Mouse (Mus musculus): ENCODE results near the gene Mpp6.

Gene Mpp6

DNA sequence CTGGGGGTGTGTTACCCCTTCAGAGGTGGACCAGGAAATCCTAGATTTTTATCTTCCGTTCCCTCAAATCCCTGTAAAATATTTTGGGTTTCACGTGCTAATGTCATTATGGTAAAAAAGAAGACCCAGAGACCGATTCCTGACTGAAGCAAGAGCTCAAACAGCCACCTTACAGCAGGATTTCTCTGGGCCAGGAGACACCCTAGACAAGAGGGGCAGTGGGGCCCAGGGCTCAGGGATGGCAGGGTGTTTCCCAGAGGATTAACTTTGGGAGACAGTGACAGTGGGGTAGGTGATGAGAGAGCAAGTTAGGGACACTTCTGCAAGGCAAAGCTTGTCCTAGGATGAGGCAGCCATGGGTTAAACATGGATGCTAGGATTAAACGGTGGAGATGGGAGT lies 113.6 kb downstream of the Mpp6 start:
- in situ Hi-C loops (cut with MboI, MseI): loop anchor here (10.0 kb wide), 1 partner anchor 289 kb away; no protein-coding TSS in a partner anchor

DNA sequence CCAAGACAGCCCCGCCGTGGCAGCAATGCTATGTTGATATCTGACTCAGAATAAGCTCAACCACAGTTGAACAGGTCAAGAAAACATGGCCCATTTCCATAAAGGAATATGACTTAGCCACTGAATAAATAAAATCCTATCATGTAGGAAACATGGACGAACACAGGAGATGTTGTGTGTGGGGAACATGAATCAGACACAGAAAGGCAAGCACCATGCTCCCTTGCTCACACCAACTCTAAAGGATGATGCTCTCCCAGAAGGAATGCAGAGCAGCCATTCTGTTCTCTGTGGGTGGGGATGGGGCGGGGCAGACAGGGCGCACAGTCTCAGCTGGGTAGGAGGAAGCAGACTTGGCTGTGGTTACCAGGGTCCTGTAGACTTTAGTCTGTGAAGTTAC lies 115.2 kb downstream of the Mpp6 start:
- in situ Hi-C loops (cut with MboI, MseI): loop anchor here (10.0 kb wide), 1 partner anchor 290 kb away; no protein-coding TSS in a partner anchor

DNA sequence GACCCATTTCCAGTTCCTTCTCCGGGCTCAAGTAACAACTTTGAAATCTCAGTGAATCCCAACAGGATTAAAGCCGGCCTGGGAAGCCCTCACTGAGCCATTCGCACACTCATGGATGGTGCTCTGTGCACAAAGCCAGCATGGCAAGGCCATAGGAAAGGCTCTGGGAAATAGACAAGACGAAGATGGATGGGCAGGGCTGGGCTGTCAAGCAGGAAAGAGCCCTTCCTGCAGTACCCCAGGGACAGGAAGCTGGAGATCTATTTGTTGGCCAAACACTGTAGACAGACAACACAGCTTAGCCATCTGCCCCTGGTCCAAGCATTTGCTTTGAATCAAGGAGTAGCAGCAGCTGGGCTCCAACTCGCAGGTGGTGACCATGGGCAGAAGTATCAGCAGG lies 118.1 kb downstream of the Mpp6 start:
- in situ Hi-C loops (cut with MboI, MseI): loop anchor here (10.0 kb wide), 1 partner anchor 293 kb away; no protein-coding TSS in a partner anchor

DNA sequence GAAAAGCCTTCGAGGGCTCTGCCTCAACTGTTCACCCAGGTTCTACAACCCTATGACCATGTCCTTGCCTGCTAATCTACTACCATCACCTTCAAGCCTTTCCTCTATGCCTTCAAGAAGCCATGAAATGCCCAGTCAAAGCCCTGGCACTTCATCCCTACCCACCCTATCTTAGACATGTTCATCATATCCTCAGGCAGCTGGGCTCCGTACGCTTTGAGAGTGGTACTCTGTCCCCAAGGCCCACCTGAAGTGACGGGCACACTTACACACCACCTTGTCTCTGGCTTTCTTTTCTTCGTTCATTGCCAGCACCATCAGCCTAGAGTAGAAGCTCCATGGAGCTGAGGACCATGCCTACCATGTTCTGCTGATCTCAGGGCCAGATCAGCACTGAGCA lies 121.2 kb downstream of the Mpp6 start:
- in situ Hi-C loops (cut with MboI, MseI): no loop called here

DNA sequence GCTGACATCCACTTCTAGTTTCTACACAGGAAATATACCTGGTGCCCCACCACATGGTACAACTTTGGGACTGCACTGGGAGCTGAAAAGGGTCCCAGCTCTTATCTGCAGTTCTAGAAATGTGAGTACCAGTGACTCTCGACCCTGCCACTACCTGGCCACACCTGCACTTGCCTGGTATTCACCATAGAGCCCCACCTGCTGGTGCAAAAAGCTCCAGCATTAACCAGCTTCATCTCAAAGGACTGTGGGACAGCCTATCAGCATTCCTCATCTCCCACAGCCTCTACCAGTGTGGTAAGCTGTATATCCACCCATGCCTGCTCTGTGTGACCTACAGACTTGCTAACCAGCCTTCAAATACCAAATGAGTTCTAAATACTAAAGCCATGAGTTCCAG lies 122.9 kb downstream of the Mpp6 start:
- in situ Hi-C loops (cut with MboI, MseI): no loop called here

DNA sequence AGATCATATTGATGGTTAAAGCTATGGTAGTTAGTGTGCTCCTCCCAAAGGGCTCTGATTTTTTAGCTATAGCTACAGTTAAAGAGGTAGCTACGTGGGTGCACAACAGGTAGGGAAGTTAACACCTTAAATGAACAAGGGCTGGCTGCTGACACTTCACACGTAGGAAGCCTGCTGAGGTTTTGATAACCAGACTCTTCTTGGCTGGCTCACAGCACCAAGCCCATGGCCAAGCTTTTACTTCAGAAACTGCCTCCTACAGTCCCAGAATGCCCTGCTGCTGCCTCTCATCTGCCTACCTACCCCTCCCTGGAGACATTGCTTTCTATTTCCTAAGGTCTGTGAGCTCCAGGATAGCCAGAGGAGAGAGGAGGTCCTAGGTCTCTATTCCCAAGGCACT lies 127.9 kb downstream of the Mpp6 start:
- in situ Hi-C loops (cut with MboI, MseI): no loop called here

DNA sequence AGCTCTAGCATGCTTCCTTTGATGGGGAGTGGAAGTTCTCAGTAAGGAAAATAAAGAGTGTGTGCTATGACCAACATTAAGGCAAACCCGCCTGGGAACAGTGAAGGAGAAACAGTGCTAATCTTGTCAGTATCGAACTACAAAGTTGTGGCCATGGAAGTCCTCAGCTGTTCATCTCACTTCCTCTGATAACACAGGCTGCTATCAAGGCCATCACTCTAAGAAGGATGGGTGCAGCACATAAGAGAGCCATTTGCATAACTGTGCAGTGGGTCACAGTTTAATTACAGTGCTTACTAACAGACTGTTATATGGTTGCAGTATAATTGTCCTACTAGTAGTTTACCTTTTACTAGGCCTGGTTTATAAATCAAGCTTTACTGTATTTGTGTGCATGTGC lies 129.9 kb downstream of the Mpp6 start:
- in situ Hi-C loops (cut with MboI, MseI): no loop called here

DNA sequence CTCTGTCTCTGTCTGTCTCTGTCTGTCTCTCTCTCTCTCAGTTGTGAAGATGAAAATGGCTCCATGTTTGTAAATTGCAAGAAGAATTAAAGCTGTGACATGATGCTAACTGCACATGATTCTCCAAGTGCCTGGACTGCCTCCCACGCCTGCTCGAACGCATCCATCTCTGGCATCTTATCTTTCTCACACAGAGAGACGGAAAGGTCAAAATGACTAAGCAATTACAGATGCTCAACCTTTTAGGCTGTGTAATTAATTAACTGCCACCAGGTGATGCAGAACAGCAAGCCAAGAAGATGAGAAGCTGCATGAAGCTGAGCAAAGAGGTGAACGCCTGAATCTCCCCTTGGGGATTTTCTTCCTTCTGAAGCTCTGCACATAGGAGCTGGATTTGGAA lies 130.4 kb downstream of the Mpp6 start:
- in situ Hi-C loops (cut with MboI, MseI): no loop called here

DNA sequence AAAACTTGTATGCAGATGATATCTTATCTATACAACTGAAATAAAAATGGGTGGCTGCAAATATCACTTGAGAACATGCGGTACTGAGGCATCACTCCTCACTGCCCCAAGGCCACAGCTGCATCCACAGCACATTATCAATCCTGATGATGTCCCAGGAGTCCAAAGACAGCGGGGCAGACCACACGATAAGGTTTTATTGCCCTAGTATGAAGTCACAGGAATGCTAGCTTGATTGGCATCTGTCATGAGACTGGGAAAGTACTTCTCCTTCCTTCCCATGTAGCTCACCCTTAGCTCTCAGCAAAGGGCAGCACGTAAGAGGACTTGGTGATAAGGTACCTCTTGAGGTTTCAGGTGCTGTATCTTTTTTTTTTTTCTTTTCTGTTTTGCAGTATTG lies 134.1 kb downstream of the Mpp6 start:
- in situ Hi-C loops (cut with MboI, MseI): no loop called here

DNA sequence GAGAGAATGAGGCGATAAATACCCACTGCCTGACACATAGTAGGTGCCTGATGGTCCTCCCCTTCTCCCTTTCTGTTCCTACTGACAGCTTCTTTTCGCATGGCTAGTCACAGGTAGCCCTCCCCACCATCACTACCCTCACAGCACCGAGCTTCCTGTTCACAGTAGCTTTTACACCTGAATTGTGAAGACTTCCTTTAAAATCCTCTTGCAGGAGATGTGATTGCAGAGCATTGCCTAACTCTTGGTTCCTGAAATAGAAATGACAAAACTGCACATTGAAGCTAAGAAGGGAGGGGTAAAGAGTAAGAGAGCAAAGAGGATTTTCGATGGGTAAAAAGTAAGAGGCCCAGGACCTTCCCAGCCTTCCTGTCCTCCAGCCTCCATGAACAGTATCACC lies 134.9 kb downstream of the Mpp6 start:
- in situ Hi-C loops (cut with MboI, MseI): no loop called here

DNA sequence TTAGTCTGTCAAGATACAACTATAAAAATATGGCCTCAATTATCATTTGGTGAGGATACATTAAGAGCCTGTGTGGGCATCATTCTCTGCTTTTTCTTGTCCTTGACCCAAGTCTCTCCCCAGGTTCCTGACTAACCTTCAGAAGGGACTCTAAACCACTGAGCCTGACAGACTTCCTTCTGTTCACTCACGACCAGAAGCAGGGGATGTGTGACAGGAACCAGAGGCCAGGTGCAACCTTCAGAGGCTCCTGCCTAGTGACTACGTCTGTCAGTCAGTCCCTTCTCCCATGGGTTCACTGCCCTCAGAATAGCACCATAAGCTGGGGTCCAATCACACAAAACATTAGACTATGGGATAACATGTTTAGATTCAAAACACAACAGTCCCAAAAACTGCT lies 137.3 kb downstream of the Mpp6 start:
- in situ Hi-C loops (cut with MboI, MseI): no loop called here

DNA sequence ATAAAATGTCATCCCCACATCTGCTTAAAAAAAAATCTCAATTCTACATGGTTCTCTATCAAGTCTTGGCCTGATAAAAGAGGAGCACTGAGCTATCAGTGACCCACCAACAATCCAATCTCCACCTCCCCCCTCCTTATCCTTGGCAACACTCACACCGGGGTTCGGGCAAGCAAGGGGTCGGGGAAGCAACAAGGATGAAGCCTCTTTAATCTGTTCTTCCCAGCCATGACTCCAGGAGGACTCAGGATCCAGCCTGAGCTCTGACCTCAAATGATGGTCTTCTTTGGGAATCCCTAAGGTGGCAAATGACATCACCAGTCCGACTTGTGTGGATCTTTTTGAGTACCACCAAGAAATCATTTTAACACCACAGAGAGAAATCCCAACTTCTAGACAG lies 137.8 kb downstream of the Mpp6 start:
- in situ Hi-C loops (cut with MboI, MseI): no loop called here
